Mouse (Mus musculus): ENCODE measurements around the gene Hsf2bp.

Hsf2bp gene

DNA sequence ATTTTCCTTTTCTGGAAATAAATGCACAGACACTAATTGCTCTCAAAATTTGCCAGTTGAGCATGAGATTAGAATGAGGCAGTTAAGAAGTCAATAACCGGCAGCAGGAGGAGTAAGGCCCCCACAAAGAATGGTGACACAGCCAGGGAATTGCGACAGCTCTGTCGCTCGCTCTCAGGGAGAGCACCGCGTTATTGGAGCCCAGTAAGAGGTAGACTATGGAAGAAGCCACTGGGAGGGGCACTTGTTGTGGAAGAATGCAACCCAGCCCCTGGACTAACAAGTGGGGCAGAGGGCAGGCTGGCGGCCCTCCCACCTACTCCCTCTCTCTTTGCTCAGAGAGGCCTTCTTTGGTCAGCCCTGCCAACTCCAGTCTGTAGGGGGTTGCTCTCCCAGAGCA, 4.5 kb downstream of the Hsf2bp start:
- no peak for DNase-seq (ENCODE audit: low spot score)

DNA sequence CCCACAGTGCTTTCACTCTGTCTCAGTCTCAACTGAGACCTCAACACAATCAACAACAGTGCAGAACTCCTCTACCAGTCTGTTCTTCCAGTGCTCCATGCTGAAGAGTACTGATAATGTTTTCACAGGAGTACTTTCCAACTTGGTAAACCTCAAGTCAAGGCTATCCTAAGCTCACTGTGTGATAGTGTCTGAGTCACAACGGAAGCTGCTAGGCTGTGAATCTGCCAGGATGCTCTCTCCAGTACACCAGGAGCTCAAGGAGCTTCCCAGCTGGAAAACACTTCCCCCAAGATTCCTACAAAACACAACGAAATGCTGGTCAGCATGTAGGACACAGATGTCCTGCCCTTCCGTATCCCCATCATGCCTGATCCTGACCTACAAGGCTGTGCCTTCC, 7.8 kb downstream of the Hsf2bp start:
- DNase-seq (ENCODE audit: low spot score), result no peak

DNA sequence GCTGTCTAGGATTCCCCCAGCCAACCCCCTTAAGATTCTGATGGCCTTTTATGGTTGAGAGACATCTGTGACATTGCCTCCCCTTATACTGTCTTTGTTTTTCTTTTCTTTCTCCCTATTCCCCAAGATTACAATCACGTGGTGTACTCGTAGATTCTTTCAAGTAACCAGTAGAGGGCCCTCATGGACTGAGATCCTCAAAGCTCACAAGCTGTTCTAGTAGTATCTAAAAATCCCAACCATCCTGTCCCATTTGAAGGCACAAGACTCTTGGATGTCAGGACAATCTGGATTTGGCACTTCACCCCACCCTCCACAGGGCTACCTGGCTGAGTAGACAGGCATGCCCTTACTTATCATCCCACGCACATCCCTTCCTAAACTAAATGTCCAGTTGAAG, 8.5 kb downstream of the Hsf2bp start:
- no peak for DNase-seq (ENCODE audit: low spot score)

DNA sequence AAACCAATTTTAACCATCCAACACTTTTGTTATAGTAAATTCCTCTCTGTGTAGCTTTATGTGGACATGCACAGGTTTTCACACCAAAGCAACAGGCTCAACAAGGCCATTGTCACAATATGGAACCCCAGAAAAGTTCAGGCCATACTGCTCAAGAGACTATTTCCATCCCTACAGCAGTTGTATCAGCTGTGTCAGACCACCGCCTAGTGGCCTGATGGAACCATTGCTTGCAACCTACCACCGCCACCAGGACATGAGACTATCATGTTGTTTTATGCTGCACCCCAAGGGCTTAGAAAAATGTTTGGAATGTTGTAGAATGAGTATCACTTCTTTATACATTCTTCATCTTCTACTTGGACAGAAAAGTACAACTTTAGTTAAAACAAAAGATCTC, 10.8 kb downstream of the Hsf2bp start:
- DNase-seq (ENCODE audit: low spot score), result no peak

DNA sequence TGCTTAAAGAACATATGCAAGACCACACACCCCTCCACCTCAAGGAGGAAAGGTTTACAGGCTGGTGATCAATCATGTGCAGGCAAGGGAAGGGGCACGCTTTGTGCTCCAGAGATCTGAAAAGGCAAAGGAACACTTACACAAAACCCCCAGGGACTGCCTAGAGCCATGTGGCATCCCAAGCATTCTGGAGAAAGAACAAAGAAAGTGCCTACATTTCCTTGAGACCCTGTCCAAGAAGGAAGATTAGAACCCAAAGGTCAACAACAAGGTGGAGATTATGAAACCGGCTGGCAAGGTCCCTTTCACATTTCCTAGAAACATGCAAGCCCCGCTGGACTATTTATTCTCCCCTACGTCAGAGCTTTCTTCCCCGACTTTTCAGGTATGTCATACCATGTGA, 11.5 kb downstream of the Hsf2bp start:
- DNase-seq (ENCODE audit: low spot score), result no peak

DNA sequence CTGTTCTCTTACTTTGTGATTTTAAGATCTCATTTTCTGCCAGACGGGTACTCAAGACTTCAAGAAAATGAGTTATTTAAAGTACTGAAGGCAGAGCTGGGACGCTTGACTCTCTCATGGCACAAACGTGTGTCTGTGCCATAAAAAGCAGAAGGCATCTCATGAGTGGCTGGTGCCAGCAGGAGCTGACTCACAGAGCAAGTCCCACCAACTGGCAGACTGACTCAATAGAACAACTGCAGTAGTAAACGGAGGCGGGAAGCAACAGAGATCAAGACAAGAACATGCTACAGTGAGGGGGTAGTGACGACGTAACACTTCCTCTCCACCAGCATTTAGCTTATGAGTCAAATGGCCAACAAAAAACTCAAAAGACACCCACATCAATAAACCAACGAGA, 13.1 kb downstream of the Hsf2bp start:
- no peak for DNase-seq (ENCODE audit: low spot score)

DNA sequence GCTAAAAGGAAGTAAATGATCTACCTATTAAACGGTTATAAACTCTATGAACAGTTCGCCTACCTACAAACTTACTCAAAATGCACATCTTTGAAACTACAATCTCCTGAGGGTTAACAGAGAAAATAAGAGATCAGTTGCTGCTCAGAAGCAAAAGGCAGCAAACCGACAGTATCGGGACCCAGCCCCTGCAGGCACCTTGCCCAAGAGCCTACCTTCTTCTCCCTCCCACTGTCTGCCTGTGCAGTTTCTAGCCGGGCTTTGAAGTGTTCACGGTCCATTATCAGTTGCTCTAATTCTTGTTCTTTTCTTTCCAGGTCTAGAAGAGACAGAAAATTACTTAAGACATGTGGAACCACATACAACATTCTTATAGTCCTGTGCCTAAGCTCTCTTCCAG, 13.6 kb downstream of the Hsf2bp start:
- DNase-seq (ENCODE audit: low spot score), result no peak

DNA sequence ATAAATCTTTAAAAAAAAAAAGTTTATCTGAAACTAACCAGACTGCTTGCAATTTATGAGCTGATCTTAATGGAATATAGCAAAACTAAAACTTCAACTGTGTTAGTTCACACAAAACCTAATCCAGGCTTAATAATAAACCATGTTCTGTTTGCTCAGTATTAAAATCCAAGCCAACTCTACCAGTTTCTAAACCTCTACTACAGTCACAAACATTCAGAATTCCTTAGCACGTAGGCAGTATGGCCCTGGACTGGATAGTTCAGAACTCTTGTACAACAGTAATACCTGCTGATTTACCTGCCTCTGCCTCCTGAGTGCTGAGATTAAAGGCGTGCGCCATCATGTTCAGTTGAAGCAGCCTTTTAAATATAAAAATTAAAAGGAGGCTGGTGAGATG, 14.2 kb downstream of the Hsf2bp start:
- no peak for DNase-seq (ENCODE audit: low spot score)

DNA sequence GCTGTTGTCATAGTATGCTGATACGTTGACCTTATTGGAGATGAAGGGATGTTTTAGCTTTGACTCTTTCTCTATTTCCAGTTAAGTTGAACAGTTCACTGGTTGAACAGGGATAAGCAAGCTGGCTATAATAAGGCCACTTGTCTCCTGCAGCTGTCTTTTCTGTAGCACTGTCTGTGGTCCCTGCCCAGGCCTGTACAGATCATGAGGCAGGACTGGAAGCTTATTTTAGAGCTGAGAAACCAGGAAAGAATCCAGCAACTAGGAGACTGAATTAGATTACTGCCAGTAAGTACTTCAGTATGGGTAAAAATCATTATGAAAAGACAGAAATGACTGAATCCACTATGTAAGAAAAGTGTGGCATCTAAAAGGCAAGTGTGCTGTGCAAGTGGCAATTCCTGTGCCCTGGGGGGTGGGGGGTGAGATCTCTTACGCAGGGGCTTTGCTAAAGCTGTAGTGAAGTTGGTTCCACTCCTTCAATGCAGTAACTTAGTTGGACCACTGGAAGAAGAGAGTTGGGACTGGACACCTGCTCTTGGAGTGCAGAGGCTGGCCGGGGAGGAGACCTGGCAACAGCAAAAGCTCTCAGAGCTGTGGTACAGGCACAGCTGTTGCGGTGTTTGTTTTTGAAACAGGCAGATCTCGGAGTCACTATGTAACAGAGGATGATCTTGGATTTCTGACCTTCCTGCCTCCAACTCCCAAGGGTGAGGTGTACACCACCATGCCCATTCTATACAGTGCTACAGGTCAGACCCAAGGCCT, 17.8 kb downstream of the Hsf2bp start:
- no peak for DNase-seq (ENCODE audit: low spot score)

DNA sequence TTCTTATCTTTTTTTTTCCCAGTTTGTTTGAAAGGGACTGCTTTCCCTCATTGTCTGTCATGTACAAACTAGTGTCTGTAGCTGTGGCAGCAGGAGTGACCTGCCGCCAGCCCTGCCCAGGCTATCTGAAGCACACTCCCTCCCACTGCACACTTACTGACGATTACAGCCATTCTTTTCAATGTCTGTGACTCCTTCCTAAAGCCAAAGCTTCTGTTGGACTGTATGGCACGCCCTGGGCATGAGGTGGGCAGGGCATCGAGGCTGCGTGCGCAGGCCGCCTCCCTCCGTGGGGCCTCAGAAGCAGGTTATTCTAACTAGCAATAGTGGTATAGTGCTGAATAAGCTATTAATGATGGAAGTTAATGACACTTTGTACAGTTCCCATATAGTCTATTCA, 19.7 kb downstream of the Hsf2bp start:
- DNase-seq (ENCODE audit: low spot score), result no peak

DNA sequence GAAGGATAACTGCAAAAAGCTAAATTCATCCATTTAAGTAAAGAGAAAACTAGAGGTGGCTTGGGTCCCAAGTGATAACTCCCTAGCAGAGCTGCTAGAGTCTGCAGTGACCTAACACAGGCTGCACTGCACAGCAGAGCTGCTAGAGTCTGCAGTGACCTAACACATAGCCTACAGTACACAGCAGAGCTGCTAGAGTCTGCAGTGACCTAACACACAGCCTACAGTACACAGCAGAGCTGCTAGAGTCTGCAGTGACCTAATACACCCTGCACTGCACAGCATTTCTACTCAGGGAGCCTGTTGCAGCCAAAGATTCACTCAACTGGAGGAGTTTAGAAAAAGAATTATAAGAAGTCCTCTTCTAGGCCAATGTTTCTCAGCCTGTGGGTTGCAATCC, 22.5 kb downstream of the Hsf2bp start:
- DNase-seq (ENCODE audit: low spot score), result no peak

DNA sequence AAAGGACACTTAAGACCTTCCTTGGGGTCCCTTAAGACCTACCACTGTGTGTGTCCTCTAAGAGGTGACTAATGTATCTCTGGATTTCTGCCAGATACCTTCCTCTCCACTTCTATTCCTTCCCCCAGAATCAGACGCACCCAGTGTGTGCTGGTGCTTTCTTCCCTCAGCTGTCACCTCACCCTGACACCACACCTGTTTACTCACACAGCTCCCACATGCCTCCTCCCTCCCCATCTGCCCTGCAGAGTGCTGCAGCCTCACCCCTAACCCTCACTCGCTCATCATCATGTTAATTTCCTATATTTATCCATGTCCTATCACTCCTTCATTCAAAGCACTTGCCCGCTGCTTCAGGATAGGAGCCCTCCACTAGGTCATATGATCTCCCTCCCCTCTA, 23.9 kb downstream of the Hsf2bp start:
- DNase-seq (ENCODE audit: low spot score), result no peak

DNA sequence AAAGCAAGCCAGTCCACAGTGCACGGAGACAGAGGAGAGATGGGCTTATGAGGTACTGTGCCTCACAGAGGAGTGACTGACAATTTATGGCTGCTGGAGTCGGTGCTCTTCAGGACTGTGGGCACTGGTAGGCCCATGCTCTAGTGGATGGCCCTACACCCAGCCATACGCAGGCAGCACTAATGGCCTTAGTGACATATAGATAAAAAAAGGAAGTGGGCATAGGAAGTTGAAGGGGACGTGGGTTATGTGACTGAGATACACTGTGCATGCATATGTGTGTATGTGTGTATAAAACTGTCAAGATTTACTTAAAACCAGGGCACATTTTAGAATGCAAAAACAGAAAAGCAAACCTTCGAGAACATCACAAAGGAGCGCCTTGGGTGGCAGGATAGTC, 24.5 kb downstream of the Hsf2bp start:
- no peak for DNase-seq (ENCODE audit: low spot score)

DNA sequence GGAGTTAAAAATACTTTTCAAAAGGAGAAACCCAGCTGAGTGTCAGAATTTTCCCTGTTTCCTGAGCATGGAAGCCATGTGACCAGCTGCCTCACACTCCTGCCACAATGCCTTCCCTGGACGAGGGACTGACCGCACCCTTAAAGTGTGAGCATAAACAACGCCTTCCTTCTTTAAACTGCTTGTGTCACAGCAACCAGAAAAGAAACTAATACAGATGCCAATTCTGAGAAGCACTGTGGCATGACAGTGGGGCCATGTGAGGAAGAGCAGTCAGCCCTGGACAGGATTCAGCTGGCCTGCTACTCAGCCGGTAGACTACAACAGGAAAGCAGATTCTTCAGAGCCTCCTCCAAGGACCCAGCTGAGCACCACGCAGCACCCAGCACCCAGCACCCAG, 29.3 kb downstream of the Hsf2bp start:
- DNase-seq (ENCODE audit: low spot score), result no peak

DNA sequence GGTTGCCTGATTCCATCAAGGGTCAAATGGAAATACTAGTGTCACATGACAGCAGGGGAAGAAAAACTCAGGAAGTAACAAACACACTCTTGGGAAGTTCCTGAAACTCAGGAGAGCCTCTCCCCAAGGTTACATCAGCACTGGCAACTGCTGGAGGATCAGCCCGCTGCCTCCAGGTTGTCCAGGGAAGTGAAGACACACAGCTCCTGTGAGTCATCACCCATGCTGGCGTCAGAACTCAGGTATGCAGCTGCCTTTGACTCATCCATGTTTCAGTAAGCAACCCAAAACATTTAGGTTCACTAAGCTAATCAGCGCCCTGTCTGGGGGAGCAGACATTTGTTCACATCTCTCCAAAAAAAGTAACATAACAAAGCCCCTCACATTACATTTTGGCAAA, 32.9 kb downstream of the Hsf2bp start:
- no peak for DNase-seq (ENCODE audit: low spot score)

DNA sequence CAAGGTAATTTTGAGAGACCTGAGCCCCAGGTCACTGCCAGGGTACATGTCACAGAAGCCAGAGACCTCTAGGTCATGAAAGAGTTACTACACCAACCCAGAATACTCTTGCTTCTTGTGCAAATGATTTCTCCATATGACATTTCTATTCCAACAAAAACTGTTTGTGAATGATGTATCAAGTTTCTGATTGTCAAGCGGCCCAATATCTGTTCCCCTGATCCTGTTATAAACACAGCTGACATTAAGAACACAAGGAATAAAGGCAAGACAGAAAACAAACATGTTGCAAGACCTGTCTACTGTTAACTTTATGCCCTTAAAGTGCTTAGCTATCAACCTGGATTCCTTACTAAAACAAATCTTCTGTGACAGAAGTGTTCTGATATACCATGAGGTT, 37.8 kb downstream of the Hsf2bp start:
- DNase-seq (ENCODE audit: low spot score), result no peak

DNA sequence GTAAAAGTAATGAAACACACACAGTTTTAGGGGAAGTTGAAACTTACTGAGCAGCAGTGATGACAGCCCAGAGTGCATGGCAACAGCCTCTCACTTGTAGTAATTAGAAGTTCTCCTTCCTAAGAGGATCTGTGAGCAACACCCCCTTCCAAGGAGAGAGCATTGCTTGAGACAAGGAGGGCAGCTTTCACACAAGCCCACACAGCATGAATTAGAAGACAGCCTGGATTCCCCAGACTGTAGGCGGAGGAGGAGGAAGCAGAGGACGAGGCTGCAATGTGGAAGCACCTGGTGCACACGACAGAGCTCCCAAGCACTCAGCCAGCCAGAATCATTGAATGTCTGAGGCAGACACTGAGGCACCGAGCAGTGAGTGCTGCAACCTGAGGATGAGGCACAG, 39.8 kb downstream of the Hsf2bp start:
- no peak for DNase-seq (ENCODE audit: low spot score)

DNA sequence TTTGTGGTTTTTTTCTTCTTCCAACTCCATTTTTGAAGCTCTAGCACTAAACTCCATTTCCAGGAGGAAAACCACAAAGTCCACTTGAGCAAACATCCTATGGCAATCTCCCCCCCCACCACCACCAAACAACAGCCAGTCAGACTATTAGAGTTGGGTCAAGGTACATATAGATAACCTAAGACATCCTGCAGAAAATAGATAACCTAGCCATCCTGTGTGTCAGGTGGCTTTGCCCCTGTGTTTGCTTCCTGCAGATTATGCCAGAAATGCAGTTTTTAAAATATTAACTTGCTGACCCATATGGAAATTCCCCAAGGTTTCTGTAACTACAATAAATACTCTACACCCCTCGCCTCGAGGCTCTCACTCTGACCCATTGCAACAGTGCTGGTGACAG, 40.4 kb downstream of the Hsf2bp start:
- DNase-seq (ENCODE audit: low spot score), result no peak

DNA sequence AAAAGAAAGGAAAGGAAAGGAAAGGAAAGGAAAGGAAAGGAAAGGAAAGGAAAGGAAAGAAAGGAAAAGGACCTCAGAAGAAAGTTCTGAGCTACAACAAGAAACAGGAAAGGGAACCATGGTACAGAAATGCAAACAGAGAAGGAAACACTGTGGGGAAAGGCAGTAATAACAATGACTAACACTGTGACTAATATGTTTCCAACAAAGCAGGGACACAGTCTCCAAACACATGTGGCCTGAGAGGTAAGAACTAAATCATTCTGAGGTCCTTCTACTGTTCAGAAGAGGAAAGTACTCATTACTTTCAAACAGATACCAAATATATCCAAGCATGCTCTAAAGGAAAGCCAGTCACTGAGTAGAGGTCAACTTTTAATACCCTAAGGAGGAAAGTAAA, 42.0 kb downstream of the Hsf2bp start:
- DNase-seq (ENCODE audit: low spot score), result no peak

DNA sequence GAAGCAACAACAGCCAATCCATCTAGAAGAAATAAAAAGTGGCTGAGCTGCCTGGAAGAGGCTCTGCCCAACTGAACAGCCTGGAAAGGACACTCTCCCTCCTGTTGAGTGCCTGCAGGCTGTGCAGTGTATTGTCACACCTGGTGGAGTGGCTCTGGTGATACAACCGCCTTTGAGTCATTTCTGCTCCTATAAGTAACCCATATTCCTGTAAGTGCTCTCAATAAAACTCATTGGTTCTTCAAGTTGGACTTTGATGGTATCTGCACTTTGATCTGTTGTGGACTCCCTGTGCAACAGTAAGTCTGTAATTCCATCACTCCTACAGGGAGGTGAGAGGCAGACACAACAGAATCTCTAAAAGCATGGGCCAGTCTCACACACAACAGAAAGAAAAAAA, 42.8 kb downstream of the Hsf2bp start:
- DNase-seq (ENCODE audit: low spot score), result no peak

DNA sequence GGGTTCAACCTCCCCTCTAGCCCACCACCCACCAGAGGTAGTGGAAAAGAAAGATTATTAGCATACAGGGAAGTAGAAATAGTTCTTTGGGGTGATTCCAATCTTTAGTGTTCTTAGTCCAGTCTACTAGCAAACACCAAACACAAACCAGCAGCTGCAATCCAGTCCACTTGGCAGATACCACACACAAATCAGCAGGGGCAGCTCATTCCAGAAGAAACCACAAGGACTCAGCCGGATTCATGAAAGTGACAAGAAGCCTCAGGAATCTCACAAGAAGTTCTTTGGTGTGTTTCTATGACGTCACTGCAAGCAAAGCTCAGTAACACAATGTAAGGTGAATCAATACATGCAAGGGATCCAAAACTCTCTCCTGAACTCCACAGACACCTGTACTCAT, 44.1 kb downstream of the Hsf2bp start:
- DNase-seq (ENCODE audit: low spot score), result no peak

DNA sequence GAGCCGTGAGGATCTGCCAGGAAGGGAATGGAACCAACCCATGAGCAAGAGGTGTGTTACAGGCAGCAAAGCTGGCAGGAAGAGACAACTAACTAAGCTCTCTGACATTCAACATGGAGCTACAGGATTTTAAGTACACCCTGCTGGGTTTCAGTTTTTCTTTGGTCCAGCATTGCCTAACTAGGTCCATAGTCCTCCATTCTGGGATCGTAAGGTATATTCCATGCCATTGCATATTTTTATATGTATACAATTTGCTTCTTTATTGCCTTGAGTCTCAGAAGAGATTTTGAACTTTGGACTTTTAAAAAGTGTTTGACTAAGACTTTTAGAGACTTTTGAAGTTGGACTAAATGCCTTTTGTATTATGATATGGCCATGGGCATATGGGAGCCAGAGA, 47.1 kb downstream of the Hsf2bp start:
- DNase-seq (ENCODE audit: low spot score), result no peak

DNA sequence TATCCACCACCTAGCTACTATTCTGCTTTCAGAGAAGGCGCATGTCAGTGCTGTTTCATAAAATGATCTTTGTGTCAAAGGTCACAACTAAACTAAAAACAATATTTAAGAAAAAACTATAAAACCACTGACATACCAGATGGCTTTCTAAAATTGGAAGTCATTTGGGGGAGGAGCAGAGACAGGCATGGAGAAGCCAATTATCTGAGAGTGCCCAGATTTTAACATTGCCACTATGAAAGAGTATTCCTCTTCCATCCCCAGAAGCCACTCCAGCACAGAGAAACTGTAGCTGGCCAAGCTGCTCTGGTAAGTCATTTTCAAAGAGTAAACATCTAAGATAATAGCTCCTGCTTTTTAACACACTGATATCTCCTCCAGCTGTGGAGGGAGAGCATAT, 49.2 kb downstream of the Hsf2bp start:
- DNase-seq (ENCODE audit: low spot score), result no peak

DNA sequence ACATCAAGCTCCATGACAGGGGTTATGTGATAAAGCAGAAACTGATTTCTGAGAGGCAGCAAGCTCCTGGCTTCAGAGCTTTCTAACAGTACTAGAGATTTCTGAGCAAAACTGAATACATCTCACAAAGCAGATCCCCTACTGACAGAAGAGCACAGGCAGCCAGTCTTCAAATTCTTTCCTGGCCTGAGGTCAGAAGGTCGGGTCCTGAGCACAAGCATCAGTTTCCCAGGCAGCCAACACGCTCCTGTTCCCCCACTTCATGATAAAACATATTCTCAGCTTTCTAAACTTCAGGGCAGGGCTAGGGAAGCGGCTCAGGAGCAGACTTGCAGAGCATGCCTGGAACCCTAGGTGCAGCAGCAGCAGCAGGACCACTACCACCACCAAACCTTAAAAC, 52.7 kb downstream of the Hsf2bp start:
- DNase-seq (ENCODE audit: low spot score), result no peak
